Mouse (Mus musculus): Measurements from ENCODE around the gene Usp44. TPM values are rescaled to one million over a fixed set of nuclear protein-coding genes. Genes with fewer than 3 reads are reported as not detected.
A peak's percentile ranks its signal among the peaks of the same experiment; 100 is the strongest.
"Not testable (repeated sequence)": the region's sequence is repeated elsewhere in the genome, so short reads cannot be mapped to it uniquely, and the experiment has no call there.

Gene Usp44
- total RNA-seq, 2 experiments from 2014 or later = not detected

DNA sequence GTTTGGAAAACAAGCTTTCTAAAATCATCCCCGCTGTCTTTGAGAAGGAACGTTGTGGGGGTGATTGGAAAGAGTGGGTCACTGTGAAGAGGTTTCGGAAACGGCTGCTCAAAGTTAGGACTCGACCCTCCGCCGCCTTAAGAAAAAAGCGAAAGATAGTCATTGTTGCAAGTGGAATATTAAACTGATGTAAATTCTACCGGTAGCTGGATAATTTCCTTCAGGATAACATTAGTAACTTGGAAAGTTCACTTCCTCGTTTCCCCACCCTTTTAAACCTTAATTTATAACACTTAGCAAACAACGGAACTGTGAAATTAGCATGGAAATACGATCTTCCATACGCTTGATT lies 3.0 kb downstream of the Usp44 start:
- no peak for ATAC-seq (replicated peaks; ENCODE audit: low FRiP score, poor library complexity, severe bottlenecking)

DNA sequence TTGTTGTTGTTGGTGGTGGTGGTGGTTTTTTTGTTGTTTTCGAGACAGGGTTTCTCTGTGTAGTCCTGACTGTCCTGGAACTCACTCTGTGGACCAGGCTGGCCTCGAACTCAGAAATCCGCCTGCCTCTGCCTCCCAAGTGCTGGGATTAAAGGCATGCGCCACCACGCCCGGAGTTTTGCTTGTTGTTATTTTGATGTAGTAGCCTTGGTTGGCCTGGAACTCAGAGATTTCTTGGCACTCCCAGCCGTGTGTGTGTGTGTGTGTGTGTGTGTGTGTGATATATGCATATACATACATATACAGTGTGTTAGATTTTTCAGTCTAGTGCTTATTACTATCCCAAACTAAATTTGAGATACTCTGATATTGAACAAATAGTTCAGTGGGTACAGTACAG lies 3.8 kb downstream of the Usp44 start:
- not testable (repeated sequence) for ATAC-seq (replicated peaks; ENCODE audit: low FRiP score, poor library complexity, severe bottlenecking)

DNA sequence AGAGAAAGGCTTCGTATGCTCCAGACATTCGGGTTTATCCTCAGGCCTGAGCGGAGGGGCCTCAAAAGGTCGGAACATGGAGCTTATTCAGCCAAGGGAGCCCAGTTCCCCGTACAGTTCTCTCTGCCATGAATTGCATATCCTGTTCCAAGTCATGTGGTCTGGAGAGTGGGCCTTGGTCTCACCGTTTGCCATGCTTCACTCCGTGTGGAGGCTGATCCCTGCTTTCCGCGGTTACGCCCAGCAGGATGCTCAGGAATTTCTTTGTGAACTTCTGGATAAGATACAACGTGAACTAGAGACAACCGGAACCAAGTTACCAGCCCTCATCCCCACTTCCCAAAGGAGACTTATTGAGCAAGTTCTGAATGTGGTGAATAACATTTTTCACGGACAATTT lies 15.4 kb downstream of the Usp44 start:
- no peak for ATAC-seq (replicated peaks; ENCODE audit: low FRiP score, poor library complexity, severe bottlenecking)

DNA sequence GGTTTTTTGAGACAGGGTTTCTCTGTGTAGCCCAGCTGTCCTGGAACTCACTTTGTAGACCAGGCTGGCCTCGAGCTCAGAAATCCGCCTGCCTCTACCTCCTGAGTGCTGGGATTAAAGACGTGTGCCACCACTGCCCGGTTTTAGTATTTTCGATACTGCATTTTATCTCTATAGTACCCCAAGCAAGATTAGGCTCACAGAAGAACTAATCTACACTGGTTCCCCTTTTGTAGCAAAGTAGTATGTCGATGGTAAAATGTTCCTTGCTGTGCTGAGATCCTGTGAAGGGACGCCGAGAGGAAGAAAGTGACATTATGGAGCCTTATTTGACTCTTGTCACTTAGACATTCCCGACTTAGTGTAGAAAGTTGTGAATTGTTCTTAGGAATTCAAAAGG lies 23.8 kb downstream of the Usp44 start:
- ATAC-seq (replicated peaks; ENCODE audit: low FRiP score, poor library complexity, severe bottlenecking) = no peak

DNA sequence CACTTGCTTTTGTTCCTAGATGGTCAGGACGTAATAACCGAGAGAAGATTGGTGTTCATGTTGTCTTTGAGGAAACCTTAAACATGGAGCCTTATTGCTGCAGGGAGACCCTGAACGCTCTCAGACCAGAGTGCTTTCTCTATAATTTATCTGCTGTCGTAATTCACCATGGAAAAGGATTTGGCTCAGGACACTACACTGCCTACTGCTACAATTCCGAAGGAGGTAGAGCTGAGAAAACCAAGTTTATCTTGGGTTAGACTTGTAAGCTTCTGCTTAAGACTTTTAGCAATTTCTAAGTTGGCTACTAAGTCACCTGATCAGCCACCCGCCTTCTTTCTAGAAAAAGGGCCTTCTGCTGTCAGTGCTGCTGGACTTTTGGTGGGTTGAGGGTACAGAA lies 24.7 kb downstream of the Usp44 start:
- no peak for ATAC-seq (replicated peaks; ENCODE audit: low FRiP score, poor library complexity, severe bottlenecking)

DNA sequence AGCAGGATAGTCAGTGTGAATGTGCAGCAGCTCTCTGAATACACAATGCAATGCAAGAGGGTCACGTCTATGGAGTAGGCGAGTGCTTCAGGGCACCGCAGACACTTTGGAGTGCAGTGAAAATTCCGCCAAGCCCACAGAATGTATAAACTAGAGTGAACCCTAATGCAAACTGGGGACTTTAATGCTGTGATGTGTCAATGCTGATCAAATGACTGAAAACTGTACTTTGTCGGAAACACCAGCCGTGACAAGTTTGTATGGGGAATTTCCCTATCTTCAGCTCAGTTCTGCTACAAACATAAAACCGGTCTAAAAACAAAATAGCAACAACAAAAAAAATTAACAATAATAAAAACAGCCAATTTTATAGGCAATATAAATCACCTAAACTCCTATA lies 37.0 kb downstream of the Usp44 start:
- ATAC-seq (replicated peaks; ENCODE audit: low FRiP score, poor library complexity, severe bottlenecking) = no peak

DNA sequence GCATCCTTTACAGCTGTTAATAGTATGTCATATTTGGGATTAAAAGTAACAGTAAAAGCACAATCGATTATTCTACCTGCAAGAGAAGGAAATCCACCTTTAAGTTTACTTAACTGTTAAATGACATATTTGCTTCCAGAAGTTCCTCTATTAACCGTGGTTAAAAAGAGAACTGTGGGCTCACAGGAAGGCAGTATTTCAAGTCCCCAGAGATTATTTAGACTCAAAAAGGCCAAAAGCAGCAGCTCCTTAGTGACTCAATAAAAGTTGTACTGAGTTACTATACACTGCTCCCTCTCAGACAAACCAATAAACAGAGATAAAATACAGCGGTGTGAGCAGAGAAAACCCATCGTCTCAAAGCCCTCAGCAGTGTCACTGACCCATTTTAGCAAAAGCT lies 37.5 kb downstream of the Usp44 start:
- ATAC-seq (replicated peaks; ENCODE audit: low FRiP score, poor library complexity, severe bottlenecking) = no peak

DNA sequence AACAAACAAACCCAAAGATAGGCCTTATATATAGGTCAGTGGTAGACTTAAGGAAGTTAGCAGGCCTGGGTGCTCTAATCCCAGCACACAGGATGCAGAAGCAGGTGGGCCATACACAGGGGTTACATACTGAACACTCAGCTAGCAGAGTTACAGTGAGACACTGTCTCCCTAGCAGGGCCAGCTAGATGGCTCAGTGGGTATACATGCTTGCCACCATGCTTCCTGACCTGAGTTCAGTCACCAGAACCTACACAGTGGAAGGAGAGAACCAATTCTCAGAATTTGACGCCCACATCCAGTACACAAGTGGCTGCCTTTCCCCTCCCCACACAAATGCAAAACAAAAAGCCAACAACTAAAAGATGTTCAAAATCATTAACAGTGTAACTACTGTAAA lies 45.4 kb downstream of the Usp44 start:
- ATAC-seq (replicated peaks; ENCODE audit: low FRiP score, poor library complexity, severe bottlenecking) = no peak

DNA sequence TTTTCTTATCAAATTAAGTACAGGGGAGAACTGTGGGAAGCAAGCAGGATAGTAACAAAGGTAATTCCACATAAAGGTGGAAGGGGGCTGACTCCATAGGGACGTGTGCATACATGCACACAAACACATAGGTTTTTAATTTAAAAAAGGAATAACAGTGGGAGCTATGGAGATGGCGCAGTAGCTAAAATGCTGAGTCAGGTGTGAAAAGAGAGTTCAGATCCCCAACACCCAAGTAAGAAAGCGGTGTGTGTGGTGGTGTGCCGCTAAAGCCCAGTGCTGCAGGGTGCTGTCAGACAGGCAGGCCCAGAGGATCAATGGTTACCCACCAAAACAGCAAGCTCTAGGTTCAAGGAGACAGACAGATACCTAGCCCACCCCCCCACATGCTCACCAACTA lies 47.4 kb downstream of the Usp44 start:
- ATAC-seq (replicated peaks; ENCODE audit: low FRiP score, poor library complexity, severe bottlenecking) = no peak

DNA sequence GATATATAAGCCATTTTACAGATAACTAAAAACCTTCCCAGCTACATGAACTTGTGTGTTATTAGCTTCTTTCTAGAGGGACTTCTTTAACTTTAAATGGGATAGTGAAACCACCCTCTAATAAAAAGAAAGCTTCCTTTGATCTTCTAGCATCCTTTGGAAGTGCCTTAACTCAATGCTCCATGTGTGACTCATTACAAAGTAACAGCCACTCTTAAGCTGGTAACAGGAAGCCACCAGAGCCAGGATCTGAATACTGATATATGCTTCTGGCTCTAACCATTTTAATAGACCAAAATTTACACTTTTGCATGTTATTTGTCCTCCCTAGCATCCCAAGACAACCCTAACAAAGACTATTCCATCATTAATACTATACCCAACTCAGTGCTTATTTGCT lies 50.6 kb downstream of the Usp44 start:
- ATAC-seq (replicated peaks; ENCODE audit: low FRiP score, poor library complexity, severe bottlenecking) = no peak

DNA sequence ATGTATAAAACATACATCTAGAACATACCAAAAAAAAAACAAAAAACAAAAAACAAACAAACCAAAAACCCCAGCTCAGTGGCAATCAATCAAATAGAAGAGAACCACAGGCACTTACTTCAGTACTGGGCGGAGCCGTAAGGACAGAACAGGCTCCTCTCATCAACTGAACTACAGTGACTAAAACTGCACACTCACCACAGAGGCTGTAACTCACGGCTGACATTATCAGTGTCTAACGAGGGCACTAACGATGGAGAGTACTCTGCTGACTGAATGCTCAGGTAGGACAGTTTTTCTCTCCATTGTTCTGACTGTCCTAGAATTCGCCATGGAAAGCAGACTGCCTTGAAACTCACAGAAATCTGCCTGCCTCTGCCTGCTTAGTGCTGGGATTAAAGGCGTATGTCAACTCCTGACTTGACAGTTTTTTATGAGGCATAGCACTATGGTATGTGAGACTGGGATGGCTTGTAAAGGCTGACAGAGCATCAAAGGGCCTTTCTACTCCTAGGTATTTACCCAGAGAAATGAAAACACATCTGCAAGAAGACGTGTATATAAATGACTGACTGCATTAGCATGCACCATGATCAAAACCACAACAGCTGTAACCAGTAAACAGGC lies 51.5 kb downstream of the Usp44 start:
- peak; percentile 77 for ATAC-seq (replicated peaks; ENCODE audit: low FRiP score, poor library complexity, severe bottlenecking)

DNA sequence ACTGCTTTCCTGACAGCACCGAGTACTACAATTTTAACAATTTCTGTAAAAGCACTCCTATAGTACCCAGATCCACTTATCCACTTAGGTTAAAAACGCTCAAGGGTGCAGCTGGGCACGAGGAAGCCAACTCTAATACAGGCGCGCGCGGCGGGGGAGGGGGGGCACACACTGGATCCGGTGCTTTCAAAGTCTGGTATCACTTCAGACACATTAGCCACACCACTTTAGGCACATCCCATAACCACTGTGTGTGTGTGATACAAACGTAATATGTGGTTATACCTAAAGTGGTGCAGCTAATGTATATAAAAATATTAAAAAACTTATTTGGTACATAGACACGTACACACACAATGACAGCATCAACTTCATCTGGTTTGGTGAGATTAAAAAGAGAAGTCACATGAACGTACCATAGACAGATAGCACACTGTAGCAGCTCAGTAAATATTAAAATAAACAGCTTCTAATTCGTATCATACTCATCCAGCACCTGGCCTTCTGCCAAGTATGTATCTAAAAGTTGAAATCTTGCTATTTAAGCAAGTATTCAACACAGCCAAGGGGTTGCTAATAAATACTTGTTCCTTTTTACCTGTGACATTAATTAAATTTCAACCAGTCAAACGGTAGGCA lies 54.6 kb downstream of the Usp44 start:
- ATAC-seq (replicated peaks; ENCODE audit: low FRiP score, poor library complexity, severe bottlenecking) = peak; percentile 56

DNA sequence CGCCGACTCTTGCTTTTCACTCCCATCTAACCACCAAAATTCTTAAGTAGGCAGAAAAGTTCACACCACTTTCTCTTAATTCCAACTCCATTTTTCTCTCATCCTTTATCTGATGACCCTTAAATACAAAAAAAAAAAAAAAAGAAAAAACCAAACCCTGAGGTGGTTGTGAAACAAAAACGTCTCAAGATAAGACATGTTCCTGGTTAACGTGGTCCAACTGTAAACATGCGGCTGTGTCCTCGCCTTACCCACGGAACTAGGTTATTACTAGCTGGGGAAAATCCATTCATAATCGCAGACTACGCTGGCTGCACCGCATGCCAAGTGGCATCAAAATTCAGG lies 57.2 kb downstream of the Usp44 start:
- ATAC-seq (replicated peaks; ENCODE audit: low FRiP score, poor library complexity, severe bottlenecking) = 0 out of 2 replicates have a peak, but pooled peaks have one; percentile 0

DNA sequence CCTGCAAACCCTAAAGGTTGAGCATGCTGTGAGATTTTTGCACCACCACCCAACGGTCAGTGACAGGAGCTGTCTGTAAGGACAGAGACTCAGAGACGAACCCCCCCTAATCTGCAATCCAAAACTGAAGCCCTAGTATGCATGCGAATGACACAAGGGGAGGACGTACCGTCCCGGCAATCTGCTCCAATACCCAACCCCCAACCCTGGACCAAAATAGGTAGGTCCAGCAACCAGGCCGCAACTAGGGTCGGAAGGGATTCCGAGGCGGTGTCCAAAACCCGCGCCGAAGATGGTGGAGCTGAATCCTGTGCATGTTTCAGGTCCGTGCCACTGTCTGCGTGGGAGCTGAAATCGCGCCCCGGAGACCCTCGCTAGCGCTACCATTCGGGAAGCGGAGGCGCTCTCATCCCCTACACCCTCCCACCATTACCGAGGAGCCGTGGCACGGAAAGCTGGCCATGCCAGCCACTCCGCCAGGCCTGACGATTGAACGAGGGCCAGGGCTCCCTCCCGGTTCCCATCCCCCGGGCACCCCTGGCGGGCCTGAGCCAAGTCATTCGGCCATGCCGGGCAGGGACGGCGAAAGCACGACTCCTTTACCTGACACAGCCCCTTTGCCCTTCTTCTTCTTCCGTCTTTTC lies 57.7 kb downstream of the Usp44 start:
- ATAC-seq (replicated peaks; ENCODE audit: low FRiP score, poor library complexity, severe bottlenecking) = peak; percentile 2; the same call in 1 of the 2 replicates

DNA sequence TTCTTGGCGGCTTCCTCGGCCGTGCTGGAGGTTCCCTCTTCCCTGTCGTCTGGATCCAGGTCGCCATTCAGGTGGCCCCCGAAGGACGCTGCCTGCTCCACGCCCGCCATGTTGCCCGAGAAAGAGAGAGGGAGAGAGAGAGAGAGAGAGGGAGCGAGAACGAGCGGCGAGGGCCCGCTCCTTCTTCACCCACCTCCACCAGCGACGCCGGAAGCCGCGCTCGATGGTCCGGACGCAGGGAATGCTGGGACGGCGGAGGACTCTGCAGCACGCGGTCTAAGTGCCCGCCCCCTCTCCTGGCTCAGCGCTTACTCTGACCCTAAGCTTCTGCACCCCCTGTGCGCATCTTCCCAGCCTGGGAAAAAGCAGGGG lies 58.2 kb downstream of the Usp44 start:
- ATAC-seq (replicated peaks; ENCODE audit: low FRiP score, poor library complexity, severe bottlenecking) = peak; percentile 60

DNA sequence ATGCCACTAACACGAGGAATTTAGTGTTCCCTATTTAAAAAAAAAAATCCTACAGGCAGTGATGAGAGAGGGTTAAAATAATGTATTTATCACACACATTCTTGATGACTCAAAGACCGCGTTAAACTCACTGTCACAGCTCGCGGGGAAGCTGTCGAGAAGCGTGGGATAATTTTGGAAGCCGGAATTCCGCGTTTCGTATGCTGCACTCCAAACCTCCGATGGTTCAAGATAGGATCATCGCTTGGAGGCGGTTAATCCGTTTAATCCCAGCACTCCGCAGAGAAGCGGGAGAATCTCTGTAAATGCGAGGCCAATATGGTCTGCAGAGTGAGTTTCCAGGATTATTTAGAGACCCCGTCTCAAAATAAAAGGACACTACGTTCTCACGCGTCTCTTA lies 58.6 kb downstream of the Usp44 start:
- ATAC-seq (replicated peaks; ENCODE audit: low FRiP score, poor library complexity, severe bottlenecking) = no peak

DNA sequence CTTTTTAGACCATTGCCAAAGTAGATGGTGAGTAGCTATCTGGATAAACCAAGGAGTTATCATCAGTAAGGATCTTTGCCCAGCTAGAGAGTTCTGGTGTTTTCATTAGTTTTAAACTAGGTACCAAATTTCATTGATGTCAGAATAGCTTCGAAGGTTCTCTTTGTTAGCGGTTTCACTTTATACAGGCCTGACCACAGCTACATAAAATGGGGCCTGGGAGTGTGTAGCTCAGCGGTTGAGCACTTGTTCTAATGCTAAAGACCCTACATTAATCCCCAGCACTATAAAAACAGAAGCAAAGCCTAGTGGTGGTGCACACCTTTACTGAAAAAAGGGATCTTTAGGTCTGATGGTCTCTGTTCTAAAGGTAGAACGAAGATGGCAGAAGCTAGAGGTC lies 59.2 kb downstream of the Usp44 start:
- no peak for ATAC-seq (replicated peaks; ENCODE audit: low FRiP score, poor library complexity, severe bottlenecking)

DNA sequence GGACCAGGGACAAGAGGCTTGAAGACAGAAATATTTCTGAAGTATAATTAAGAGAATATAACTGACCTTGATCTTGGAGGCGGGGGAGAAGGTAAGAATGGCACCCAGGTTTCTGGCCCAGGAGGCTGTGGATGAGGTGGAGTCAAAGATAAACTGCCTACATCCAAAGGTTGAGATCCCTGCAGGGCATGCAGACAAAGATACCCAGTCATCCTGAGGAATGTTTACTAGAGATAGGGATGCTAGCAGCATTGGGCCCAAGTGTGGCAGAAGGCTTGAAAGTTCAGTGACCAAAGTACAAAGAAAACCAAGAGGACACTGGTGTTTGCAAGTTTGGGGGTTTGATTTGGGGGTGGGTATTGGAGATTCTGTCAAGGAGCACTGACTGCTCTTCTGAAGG lies 59.7 kb downstream of the Usp44 start:
- peak; percentile 75 for ATAC-seq (replicated peaks; ENCODE audit: low FRiP score, poor library complexity, severe bottlenecking)

DNA sequence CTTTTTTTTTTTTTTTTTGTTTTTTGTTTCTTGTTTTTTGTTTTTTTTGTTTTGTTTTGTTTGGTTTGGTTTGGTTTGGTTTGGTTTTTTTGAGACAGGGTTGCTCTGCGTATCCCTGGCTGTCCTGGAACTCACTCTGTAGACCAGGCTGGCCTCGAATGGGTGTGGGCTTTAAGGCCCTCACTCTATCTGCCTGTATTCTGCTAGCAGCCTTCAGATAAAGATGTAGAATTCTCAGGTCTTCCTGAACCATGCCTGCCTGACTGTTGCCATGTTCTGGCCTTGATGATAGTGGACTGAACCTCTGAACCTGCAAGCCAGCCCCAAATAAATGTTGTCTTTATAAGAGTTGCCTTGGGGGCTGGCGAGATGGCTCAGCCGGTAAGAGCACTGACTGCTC lies 61.2 kb downstream of the Usp44 start:
- no peak for ATAC-seq (replicated peaks; ENCODE audit: low FRiP score, poor library complexity, severe bottlenecking)

DNA sequence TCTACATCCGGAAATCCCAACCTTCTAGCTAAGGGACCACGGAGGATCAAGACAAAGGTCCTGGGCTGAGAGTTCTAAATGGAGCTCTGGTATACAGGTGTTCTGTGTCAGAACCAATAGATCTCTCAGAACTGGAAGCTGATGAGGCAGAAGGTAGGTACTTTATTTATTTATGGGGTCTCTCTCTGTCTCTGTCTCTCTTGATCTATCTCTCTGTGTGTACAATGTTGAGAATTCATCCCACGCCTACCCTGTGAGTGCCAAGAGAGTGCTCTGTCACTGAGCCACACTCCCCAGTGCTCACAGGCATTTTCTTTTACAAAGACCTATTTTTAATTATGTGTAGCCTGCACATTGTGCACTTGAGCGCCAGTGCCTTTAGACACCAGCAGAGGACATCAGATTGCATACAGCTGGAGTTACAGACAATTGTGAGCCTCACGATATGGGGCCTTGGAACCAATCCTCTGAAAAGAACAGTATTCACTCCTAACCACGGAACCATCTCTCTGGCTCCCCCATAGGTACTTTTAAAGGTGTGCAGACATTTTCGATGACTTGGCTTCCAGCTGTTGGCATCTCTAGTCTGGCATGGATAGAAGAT lies 65.8 kb downstream of the Usp44 start, which contains the start of gene Metap2:
Gene Metap2, minus strand, starts transcription at position 51 of the 604 bp plus-strand sequence.
- no peak for ATAC-seq (replicated peaks; ENCODE audit: low FRiP score, poor library complexity, severe bottlenecking)

DNA sequence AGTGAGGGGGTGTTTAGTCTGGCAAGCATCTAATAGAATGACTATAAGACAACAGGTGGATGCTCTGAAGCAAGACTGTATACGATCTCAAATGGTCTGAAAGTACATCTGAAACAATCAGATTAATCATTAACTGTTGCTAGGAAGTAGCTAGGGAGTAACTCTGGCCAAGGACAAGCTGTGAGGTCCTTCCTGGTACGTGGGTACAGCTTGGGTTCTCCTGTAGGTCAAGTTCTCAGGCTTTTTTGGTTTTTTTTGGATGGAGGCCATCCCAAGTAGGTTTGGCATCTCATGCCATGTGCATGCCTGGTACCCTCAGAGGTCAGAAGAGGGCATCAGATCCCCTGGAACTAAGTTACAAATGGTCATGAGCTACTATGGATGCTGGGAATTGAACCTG lies 67.9 kb downstream of the Usp44 start:
- no peak for ATAC-seq (replicated peaks; ENCODE audit: low FRiP score, poor library complexity, severe bottlenecking)
